Mouse (Mus musculus) neural tube, embryonic 13.5 days (tissue): ENCODE measurements around the gene D10Wsu102e. TPM values are rescaled to one million over a fixed set of nuclear protein-coding genes. Genes with fewer than 3 reads are reported as not detected.

Source experiments
- ATAC-seq: fragments of 200-750 bp; cut with Nextera tagmentation; 2 replicates; pipeline ENCODE4 v1.8.0; 2017; ENCODE audit warnings: low read depth, mild to moderate bottlenecking, moderate TSS enrichment, moderate library complexity
- H3K27ac ChIP-seq: fragments of 300-500 bp; sonication (generic); replicated peaks from 2 replicates; pipeline ENCODE4 v1.5.1; 2015; ENCODE audit warnings: moderate library complexity, mild to moderate bottlenecking, inconsistent platforms
- H3K27me3 ChIP-seq: fragments of 300-500 bp; sonication (generic); 2 replicates; pipeline ENCODE4 v1.6.1; 2015; ENCODE audit warnings: mild to moderate bottlenecking, inconsistent platforms
- H3K36me3 ChIP-seq: fragments of 300-500 bp; sonication (generic); 2 replicates; pipeline ENCODE4 v1.6.1; 2015; ENCODE audit warnings: mild to moderate bottlenecking, inconsistent platforms
- H3K4me1 ChIP-seq: fragments of 300-500 bp; sonication (generic); replicated peaks from 2 replicates; pipeline ENCODE4 v1.6.1; 2015; ENCODE audit warnings: inconsistent platforms
- H3K4me2 ChIP-seq: fragments of 300-500 bp; sonication (generic); 2 replicates; pipeline ENCODE4 v1.6.1; 2015; ENCODE audit warnings: inconsistent platforms, mild to moderate bottlenecking, moderate library complexity
- H3K4me3 ChIP-seq: fragments of 300-500 bp; sonication (generic); 2 replicates; pipeline ENCODE4 v1.5.1; 2015; ENCODE audit warnings: mild to moderate bottlenecking, inconsistent platforms
- H3K9ac ChIP-seq: fragments of 300-500 bp; sonication (generic); 2 replicates; pipeline ENCODE4 v1.6.1; 2015; ENCODE audit warnings: moderate library complexity, mild to moderate bottlenecking, inconsistent platforms
- H3K9me3 ChIP-seq: fragments of 300-500 bp; sonication (generic); 2 replicates; pipeline ENCODE4 v1.6.1; 2016; ENCODE audit warnings: inconsistent platforms
- WGBS: fragments of 180-500 bp; shearing (Covaris S2); methylation state at CpG from one replicate; pipeline ENCODE4 v1.1.7; 2015; 5-methylcytosine and 5-hydroxymethylcytosine counted together
- polyA plus RNA-seq: library from polyadenylated mRNA; unstranded; fragments of >200 nt; fragmentation: Nextera tagmentation; extraction: Ambion mirVana; gene quantifications from 2 replicates; pipeline ENCODE4 v1.2.1, GENCODE M21; 2015

Gene D10Wsu102e
- polyA plus RNA-seq, 1 experiment from 2014 or later: 0.82 TPM

DNA sequence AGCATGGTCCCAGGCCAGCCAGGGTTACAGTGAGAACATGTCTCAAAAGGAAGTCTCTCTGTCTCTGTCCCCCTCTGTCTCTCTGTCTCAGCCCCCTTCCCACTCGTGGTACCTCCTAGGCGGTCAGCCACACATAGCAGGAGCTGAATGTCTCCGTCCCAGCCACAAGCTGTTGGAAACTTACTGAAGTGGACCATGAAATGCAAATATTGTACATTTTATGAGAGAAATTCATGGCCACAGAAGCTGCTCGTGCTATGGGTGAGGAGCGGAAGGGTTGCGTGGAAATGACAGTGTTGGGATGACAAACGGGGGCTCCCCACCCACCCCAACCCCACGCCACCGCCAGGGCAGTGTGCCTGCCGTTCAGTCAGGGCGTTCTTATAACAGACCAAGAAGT is 27.4 kb upstream of the D10Wsu102e start:
- 87% methylated on average over 11 of the region's 11 CpGs for WGBS
- ATAC-seq: no peak

DNA sequence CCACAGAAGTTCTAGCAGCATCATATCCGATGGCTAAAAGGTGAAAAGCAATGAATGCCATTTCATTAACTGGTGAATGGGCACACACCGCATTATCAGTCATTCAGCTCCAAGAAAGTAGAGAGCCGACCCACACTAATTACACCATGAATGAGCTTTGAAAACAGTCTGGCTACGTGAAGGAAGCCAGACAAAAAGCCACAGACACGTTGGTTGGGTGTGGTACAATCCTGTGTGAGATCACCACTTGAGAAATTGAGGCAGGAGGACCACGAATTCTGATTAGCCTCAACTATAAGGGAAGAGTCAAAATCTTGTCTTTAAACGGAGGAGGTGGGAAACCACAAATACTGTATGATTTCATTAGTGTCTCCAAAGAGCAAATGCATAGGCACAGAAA is 23.7 kb upstream of the D10Wsu102e start:
- Histone ChIP-seq H3K4me3 (peak overlapping the region; percentile 73), H3K4me2 (peak overlapping the region; percentile 87), H3K27me3 (peaks cover 43% of the 10 kb centered on the region), H3K9me3 (no peaks in the 10 kb centered on the region), H3K27ac (no peak overlapping the region), H3K9ac (no peak overlapping the region), H3K4me1 (peaks cover 8% of the 10 kb centered on the region; the same call in 1 of the 2 replicates), H3K36me3 (no peaks in the 10 kb centered on the region)
- no peak for ATAC-seq
- WGBS: 25% methylated on average over 7 of the region's 7 CpGs

More for the DNA sequence above, 27.4 kb upstream of the D10Wsu102e start:
- Histone ChIP-seq H3K27me3 (peaks cover 27% of the 10 kb centered on the region), H3K4me3 (no peak overlapping the region), H3K4me1 (peaks cover 8% of the 10 kb centered on the region; the same call in 1 of the 2 replicates), H3K27ac (no peak overlapping the region), H3K9me3 (no peaks in the 10 kb centered on the region), H3K9ac (no peak overlapping the region), H3K4me2 (no peak overlapping the region), H3K36me3 (no peaks in the 10 kb centered on the region)

DNA sequence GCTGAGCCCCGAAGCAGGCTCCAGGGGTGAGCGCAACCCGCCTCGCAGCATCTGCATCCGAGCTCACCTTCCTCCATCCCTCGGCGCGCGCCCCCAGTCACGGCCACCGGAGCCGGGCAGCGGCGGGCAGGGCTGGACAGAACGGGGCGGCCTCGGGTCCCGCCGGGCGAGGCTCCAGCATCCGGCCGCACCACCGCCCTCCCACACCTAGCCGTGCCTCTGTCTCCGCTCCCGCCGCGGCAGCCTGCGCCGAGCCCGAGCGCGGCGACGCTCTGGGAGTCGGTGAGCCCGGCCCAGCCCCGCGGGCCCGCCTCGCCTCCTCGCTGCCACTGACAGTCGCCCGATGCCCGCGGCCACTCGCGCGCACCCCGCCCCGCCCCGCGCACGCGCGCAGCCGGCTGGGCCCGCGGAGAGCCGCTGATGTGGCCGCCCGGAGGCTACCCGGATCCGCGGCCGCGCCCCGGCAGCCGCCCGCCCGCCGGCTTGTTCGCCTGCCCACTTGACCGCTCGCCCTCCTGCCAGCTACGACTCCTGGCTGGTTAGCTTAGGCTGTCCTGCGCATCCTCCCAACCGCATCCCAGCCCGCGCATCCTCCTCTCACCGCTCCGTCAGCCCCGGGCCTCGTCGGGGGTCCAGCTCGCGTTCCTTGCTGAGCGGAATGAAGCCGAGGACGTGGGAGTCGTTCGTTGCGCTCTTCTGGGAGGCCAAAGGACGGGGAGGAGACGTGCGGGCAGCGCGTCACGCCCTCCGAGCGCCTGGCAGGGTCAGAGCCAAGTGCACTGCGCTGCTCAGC is 22.7 kb upstream of the D10Wsu102e start, which contains the start of gene Slc41a2:
Gene Slc41a2, minus strand, starts transcription at position 724 of the 793 bp plus-strand sequence.
- peak within 1 kb of the TSS; percentile 81 for H3K27ac ChIP-seq
- H3K36me3 ChIP-seq: no peaks in the 10 kb centered on the region
- under 1% methylated on average over 95 of the region's 102 CpGs for WGBS
- peak within 1 kb of the TSS; percentile 86 for H3K9ac ChIP-seq
- H3K4me3 ChIP-seq: peak within 1 kb of the TSS; percentile 73
- peak; percentile 95 for ATAC-seq
- H3K9me3 ChIP-seq: no peaks in the 10 kb centered on the region
- H3K4me2 ChIP-seq: peak within 1 kb of the TSS; percentile 87
- H3K4me1 ChIP-seq: peaks cover 8% of the 10 kb centered on the region; the same call in 1 of the 2 replicates
- H3K27me3 ChIP-seq: peaks cover 43% of the 10 kb centered on the region

- peak; percentile 20 for ATAC-seq
- Histone ChIP-seq H3K4me1 (peaks cover 8% of the 10 kb centered on the region; the same call in 1 of the 2 replicates), H3K27ac (peak overlapping the region; percentile 81), H3K4me2 (peak overlapping the region; percentile 87), H3K36me3 (no peaks in the 10 kb centered on the region), H3K27me3 (peaks cover 43% of the 10 kb centered on the region), H3K9me3 (no peaks in the 10 kb centered on the region), H3K9ac (peak overlapping the region; percentile 86), H3K4me3 (peak overlapping the region; percentile 73)
- 47% methylated on average over 8 of the region's 9 CpGs for WGBS
Observed at GRCm38 (mm10) chr10:83337971-83338598, 21.9 kb upstream of the D10Wsu102e start.

- no peaks in the 10 kb centered on the region for H3K36me3 ChIP-seq
Observed at GRCm38 (mm10) chr10:83341226-83341625, 18.8 kb upstream of the D10Wsu102e start.

DNA sequence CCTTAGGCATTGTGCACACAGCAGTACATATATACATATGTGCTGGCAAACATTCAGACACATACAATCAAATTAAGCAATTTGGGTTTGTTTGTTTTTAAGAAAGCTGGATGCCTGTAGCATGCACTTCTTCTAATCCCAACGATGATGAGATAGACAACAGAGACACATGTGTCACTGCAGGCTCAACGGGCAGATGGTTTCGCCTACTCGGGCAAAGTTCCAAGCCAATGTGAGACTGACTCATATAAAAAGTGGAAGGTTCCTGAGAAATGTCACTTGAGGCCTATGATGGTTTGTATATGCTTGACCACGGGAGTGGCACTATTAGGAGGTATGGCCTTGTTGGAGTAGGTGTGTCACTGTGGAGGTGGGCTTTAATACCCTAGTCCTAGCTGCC is 16.9 kb upstream of the D10Wsu102e start:
- no peak for ATAC-seq
- no peaks in the 10 kb centered on the region for H3K36me3 ChIP-seq
- H3K4me3 ChIP-seq: no peak overlapping the region
- H3K4me1 ChIP-seq: no peaks in the 10 kb centered on the region
- H3K9me3 ChIP-seq: no peaks in the 10 kb centered on the region
- peaks cover 12% of the 10 kb centered on the region for H3K27me3 ChIP-seq
- WGBS: 89% methylated on average over 5 of the region's 5 CpGs
- no peak overlapping the region for H3K4me2 ChIP-seq
- H3K9ac ChIP-seq: no peak overlapping the region
- H3K27ac ChIP-seq: no peak overlapping the region

More at GRCm38 (mm10) chr10:83341226-83341625, 18.8 kb upstream of the D10Wsu102e start:
- no peak for ATAC-seq
- Histone ChIP-seq H3K9ac (no peak overlapping the region), H3K9me3 (no peaks in the 10 kb centered on the region), H3K27ac (no peak overlapping the region), H3K4me1 (peaks cover 6% of the 10 kb centered on the region; the same call in 1 of the 2 replicates), H3K4me3 (no peak overlapping the region), H3K4me2 (no peak overlapping the region), H3K27me3 (peaks cover 19% of the 10 kb centered on the region)
- 38% methylated on average over 2 of the region's 2 CpGs for WGBS

DNA sequence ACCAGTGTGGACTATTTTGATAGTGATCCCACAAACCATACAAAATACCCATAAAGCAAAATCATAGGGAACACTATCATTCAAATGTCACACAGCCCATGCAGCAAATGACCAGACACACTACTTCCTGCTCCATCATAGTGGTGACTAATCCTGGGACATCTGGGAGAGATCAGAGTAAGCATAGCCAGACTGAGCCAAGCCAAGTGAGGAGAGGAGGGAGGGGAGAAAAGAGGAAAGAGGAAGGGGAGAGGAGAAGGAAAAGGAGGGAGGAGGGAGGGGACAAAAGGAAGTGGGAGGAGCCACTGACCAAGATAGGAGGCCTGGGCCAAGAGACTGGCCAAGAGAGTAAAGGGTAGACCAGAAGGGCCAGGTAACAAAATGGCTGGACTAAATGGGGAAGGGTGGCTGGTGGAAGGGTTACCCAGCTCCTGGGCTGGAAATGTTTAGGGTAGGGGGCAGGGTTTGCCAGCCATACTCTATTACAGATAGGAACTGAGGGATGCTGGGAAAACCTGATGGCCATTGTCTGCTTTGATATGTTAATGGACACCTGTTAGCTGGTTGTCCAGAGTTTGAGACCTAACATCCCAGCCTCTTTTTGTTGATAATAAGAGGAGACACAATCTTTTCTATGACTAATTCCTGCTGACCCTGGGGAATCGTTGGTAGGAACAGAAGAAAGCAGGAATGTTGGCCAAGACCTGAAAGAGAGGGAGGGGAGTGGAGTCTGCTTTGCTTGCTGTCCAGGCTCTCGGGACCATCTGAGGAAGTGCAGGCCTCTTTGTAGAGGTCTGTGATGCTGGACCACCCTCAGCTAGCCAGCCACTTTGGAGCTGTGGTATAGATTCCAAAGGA is 16.0 kb upstream of the D10Wsu102e start:
- Histone ChIP-seq H3K27ac (no peak overlapping the region), H3K4me2 (no peak overlapping the region), H3K4me3 (no peak overlapping the region), H3K36me3 (no peaks in the 10 kb centered on the region), H3K9me3 (no peaks in the 10 kb centered on the region), H3K27me3 (peaks cover 7% of the 10 kb centered on the region; the same call in 1 of the 2 replicates), H3K9ac (no peak overlapping the region), H3K4me1 (no peaks in the 10 kb centered on the region)
- 58% methylated on average over 2 of the region's 2 CpGs for WGBS
- no peak for ATAC-seq

DNA sequence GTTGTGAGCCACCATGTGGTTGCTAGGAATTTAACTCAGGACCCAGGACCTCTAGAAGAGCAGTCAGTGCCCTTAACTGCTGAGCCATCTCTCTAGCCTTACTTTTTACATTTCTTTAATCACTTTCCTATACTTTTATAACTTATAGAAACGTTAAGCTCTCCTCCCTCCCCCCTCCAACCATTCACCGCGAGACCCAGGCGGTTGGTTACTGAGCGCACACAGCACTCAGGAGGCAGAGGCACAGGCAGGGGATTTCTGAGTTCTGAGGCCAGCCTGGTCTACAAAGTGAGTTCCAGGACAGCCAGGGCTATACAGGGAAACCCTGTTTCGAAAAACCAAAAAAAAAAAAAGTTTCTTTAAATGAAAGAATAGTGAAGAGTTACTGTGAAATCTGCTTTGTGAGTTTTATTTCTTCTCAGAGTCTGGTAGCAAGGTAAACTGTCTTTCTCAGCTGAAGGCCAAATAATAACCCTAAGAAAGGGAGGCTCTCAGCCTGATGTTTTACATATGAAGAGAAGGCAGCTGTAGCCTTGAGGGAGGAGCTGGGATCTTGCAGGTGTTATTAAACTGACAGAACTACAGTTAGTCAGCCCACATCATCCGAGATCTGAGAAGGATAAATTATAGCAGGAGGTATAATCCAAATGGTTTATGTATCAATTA is 14.2 kb upstream of the D10Wsu102e start:
- H3K4me3 ChIP-seq: no peak overlapping the region
- WGBS: 31% methylated on average over 7 of the region's 7 CpGs
- no peak overlapping the region for H3K27ac ChIP-seq
- H3K9ac ChIP-seq: no peak overlapping the region
- H3K36me3 ChIP-seq: no peaks in the 10 kb centered on the region
- ATAC-seq: no peak
- no peaks in the 10 kb centered on the region for H3K27me3 ChIP-seq
- no peak overlapping the region for H3K4me2 ChIP-seq
- no peaks in the 10 kb centered on the region for H3K4me1 ChIP-seq
- H3K9me3 ChIP-seq: no peaks in the 10 kb centered on the region

GRCm38 (mm10) chr10:83346359-83346736 is 13.7 kb upstream of the D10Wsu102e start:
- H3K4me2 ChIP-seq: no peak overlapping the region
- no peaks in the 10 kb centered on the region for H3K36me3 ChIP-seq
- ATAC-seq: no peak
- H3K4me1 ChIP-seq: no peaks in the 10 kb centered on the region
- no peaks in the 10 kb centered on the region for H3K27me3 ChIP-seq
- 78% methylated on average over 5 of the region's 5 CpGs for WGBS
- H3K9ac ChIP-seq: no peak overlapping the region
- no peak overlapping the region for H3K27ac ChIP-seq
- H3K9me3 ChIP-seq: no peaks in the 10 kb centered on the region
- no peak overlapping the region for H3K4me3 ChIP-seq

GRCm38 (mm10) chr10:83347494-83347893 is 12.5 kb upstream of the D10Wsu102e start:
- no peaks in the 10 kb centered on the region for H3K36me3 ChIP-seq
- H3K4me1 ChIP-seq: no peaks in the 10 kb centered on the region
- no peaks in the 10 kb centered on the region for H3K9me3 ChIP-seq
- 35% methylated on average over 7 of the region's 7 CpGs for WGBS
- no peak for ATAC-seq
- no peaks in the 10 kb centered on the region for H3K27me3 ChIP-seq
- H3K4me2 ChIP-seq: no peak overlapping the region
- H3K27ac ChIP-seq: no peak overlapping the region
- H3K4me3 ChIP-seq: no peak overlapping the region
- H3K9ac ChIP-seq: no peak overlapping the region

GRCm38 (mm10) chr10:83350689-83351088 is 9.3 kb upstream of the D10Wsu102e start:
- no peaks in the 10 kb centered on the region for H3K4me1 ChIP-seq
- no peaks in the 10 kb centered on the region for H3K9me3 ChIP-seq
- no peak overlapping the region for H3K9ac ChIP-seq
- H3K4me2 ChIP-seq: no peak overlapping the region
- ATAC-seq: no peak
- no peaks in the 10 kb centered on the region for H3K27me3 ChIP-seq
- 83% methylated on average over 2 of the region's 2 CpGs for whole genome bisulfite sequencing
- H3K4me3 ChIP-seq: no peak overlapping the region
- H3K27ac ChIP-seq: no peak overlapping the region
- no peaks in the 10 kb centered on the region for H3K36me3 ChIP-seq
